Mouse (Mus musculus) megakaryocyte, embryonic 14.5 days (primary cell): ENCODE data around the gene Tbc1d2.

Source experiments
- FLI1 ChIP-seq: IDR thresholded peaks from 2 replicates; pipeline ENCODE4 v1.6.1; 2012; ENCODE audit warnings: low read length, inconsistent platforms, mixed read lengths
- GATA1 ChIP-seq: IDR thresholded peaks from 3 replicates; pipeline ENCODE4 v1.6.1; 2012; ENCODE audit warnings: mixed read lengths, low read length, inconsistent platforms, borderline replicate concordance

GRCm38 (mm10) chr4:46574024-46574753 is 75.8 kb downstream of the Tbc1d2 start:
- TF ChIP-seq GATA1 (no peak), FLI1 (no peak)
